Mouse (Mus musculus): Measurements from ENCODE around the gene Gm4303. TPM values are rescaled to one million over a fixed set of nuclear protein-coding genes. Genes with fewer than 3 reads are reported as not detected.

Gene Gm4303
- not detected for polyA plus RNA-seq (2017; shearing (Covaris generic))

DNA sequence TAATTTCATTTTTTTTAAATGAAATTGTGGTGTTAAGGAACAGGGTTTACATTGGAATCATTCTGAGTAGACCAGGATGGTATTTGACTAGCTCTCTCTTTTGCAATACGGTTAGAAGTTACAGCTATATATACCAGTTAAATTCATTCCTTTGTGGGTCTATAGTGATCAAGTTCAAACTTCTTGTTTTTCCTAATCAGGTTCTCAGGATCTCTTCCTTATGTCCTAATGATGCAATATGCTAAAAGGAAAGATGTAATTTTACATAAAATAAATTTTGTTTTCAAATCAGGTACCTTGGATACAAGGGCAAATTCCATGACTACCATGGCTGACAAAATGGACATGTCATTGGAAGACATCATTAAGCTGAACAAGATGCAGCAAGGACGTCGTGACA lies at the start of gene Gm4303:
Gene Gm4303 (plus strand): TSS at position 301 of the 400 bp plus-strand sequence.

DNA sequence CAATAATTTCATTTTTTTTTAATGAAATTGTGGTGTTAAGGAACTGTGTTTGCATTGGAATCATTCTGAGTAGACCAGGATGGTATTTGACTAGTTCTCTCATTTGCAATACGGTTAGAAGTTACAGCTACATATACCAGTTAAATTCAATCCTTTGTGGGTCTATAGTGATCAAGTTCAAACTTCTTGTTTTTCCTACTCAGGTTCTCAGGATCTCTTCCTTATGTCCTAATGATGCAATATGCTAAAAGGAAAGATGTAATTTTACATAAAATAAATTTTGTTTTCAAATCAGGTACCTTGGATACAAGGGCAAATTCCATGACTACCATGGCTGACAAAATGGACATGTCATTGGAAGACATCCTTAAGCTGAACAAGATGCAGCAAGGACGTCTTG lies 10.4 kb upstream of the Gm4303 start, which contains the start of gene Gm4301:
Gene Gm4301 (plus strand): TSS at position 301 of the 400 bp plus-strand sequence.

DNA sequence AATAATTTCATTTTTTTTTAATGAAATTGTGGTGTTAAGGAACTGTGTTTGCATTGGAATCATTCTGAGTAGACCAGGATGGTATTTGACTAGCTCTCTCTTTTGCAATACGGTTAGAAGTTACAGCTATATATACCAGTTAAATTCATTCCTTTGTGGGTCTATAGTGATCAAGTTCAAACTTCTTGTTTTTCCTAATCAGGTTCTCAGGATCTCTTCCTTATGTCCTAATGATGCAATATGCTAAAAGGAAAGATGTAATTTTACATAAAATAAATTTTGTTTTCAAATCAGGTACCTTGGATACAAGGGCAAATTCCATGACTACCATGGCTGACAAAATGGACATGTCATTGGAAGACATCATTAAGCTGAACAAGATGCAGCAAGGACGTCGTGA lies 5.2 kb upstream of the Gm4303 start, which contains the start of gene Gm4302:
Gene Gm4302 (plus strand): TSS at position 301 of the 400 bp plus-strand sequence.

DNA sequence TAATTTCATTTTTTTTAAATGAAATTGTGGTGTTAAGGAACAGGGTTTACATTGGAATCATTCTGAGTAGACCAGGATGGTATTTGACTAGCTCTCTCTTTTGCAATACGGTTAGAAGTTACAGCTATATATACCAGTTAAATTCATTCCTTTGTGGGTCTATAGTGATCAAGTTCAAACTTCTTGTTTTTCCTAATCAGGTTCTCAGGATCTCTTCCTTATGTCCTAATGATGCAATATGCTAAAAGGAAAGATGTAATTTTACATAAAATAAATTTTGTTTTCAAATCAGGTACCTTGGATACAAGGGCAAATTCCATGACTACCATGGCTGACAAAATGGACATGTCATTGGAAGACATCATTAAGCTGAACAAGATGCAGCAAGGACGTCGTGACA lies 5.0 kb downstream of the Gm4303 start, which contains the start of gene Gm4305:
Gene Gm4305 (plus strand): TSS at position 301 of the 400 bp plus-strand sequence.

DNA sequence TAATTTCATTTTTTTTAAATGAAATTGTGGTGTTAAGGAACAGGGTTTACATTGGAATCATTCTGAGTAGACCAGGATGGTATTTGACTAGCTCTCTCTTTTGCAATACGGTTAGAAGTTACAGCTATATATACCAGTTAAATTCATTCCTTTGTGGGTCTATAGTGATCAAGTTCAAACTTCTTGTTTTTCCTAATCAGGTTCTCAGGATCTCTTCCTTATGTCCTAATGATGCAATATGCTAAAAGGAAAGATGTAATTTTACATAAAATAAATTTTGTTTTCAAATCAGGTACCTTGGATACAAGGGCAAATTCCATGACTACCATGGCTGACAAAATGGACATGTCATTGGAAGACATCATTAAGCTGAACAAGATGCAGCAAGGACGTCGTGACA lies 15.3 kb downstream of the Gm4303 start, which contains the start of gene Gm4307:
Gene Gm4307 (plus strand): TSS at position 301 of the 400 bp plus-strand sequence.

DNA sequence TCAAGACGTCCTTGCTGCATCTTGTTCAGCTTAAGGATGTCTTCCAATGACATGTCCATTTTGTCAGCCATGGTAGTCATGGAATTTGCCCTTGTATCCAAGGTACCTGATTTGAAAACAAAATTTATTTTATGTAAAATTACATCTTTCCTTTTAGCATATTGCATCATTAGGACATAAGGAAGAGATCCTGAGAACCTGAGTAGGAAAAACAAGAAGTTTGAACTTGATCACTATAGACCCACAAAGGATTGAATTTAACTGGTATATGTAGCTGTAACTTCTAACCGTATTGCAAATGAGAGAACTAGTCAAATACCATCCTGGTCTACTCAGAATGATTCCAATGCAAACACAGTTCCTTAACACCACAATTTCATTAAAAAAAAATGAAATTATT lies 36.7 kb downstream of the Gm4303 start, which contains the start of gene Gm4312:
Gene Gm4312 (minus strand): TSS at position 101 of the 400 bp plus-strand sequence.

Other genes with a start within 250 kb of the Gm4303 start
- not detected for gene Gm4301, start 10.3 kb upstream of the Gm4303 start, polyA plus RNA-seq (2017; shearing (Covaris generic))
- not detected for gene Gm4302, start 5.1 kb upstream of the Gm4303 start, polyA plus RNA-seq (2017; shearing (Covaris generic))
- not detected for gene Gm4305, start 5.1 kb downstream of the Gm4303 start, polyA plus RNA-seq (2017; shearing (Covaris generic))
- gene Gm4307, start 15.4 kb downstream of the Gm4303 start, polyA plus RNA-seq (2017; shearing (Covaris generic)): not detected
- not detected for gene Gm4312, start 36.6 kb downstream of the Gm4303 start, polyA plus RNA-seq (2017; shearing (Covaris generic))
- gene Tmtc3, start 141.4 kb downstream of the Gm4303 start, polyA plus RNA-seq (2017; shearing (Covaris generic)): 1 to 10 TPM; 2.0 to 3.6 TPM
- 1 to 10 TPM in 1 of 2 experiments, under 1 TPM in 1; 0.74 to 1.8 TPM for gene Cep290, start 141.6 kb downstream of the Gm4303 start, polyA plus RNA-seq (2017; shearing (Covaris generic))
- 1 to 10 TPM; 5.2 to 5.9 TPM for gene 4930430F08Rik, start 244.5 kb downstream of the Gm4303 start, polyA plus RNA-seq (2017; shearing (Covaris generic))
- not detected for gene 1700017N19Rik, start 244.5 kb downstream of the Gm4303 start, polyA plus RNA-seq (2017; shearing (Covaris generic))

Data from activated CD4-positive, CD25-positive, alpha-beta regulatory T cell (primary cell).